8 mouse cellular contexts compared by ENCODE assay signal in genomic region chr2:25263623-25264285, GRCm38 (mm10). TPM values are rescaled to one million over a fixed set of nuclear protein-coding genes. Genes with fewer than 3 reads are reported as not detected.
DNase-seq lines count a peak whose midpoint lies in the region; ATAC-seq and TF ChIP-seq lines count a peak whose summit lies in the region.

No protein-coding gene starts in this region.

- H3K36me3 ChIP-seq in heart, embryonic 14.5 days (ENCODE audit: control insufficient read depth, insufficient read depth, low read length): peaks cover 8% of the 10 kb centered on the region; the same call in 1 of the 2 replicates
- H3K36me3 ChIP-seq in ES-Bruce4 (ENCODE audit: control insufficient read depth, insufficient read depth, low read length, poor library complexity, severe bottlenecking): no peaks in the 10 kb centered on the region
- H3K36me3 ChIP-seq in forebrain, embryonic 10.5 days (replicated peaks): peaks cover 3% of the 10 kb centered on the region
- peaks cover 7% of the 10 kb centered on the region for H3K36me3 ChIP-seq in liver, embryonic 13.5 days

- H3K9ac ChIP-seq in heart, embryonic 14.5 days (ENCODE audit: low read length): peak overlapping the region; percentile 72
- peak overlapping the region; percentile 77 for H3K9ac ChIP-seq in ES-Bruce4 (ENCODE audit: low read depth, poor library complexity, severe bottlenecking)
- H3K9ac ChIP-seq in liver, embryonic 13.5 days: peak overlapping the region; percentile 87

- peaks cover 26 to 33% of the 10 kb centered on the region in 2 experiments for H3K4me1 ChIP-seq in heart, embryonic 14.5 days (ENCODE audit: control insufficient read depth in 2 of 2, insufficient read depth in 2 of 2, low read length in 2 of 2)
- peaks cover 5% of the 10 kb centered on the region for H3K4me1 ChIP-seq in ES-Bruce4 (ENCODE audit: control insufficient read depth, insufficient read depth, low read length)
- peaks cover 56% of the 10 kb centered on the region for H3K4me1 ChIP-seq in forebrain, embryonic 10.5 days
- peaks cover 70% of the 10 kb centered on the region for H3K4me1 ChIP-seq in liver, embryonic 13.5 days (replicated peaks)

- 24% methylated on average over 12 of the region's 12 CpGs for WGBS in heart, embryonic 14.5 days
- WGBS in forebrain, embryonic 10.5 days: 20% methylated on average over 12 of the region's 12 CpGs
- 31% methylated on average over 12 of the region's 12 CpGs for WGBS in liver, embryonic 13.5 days (ENCODE audit: insufficient replicate concordance)

- ATAC-seq in heart, embryonic 14.5 days (ENCODE audit: insufficient number of reproducible peaks, insufficient read depth, low FRiP score, low read depth): no peak
- ATAC-seq in liver, embryonic 13.5 days (ENCODE audit: low read depth): no peak

- TF ChIP-seq POLR2A in ES-Bruce4 (IDR thresholded peaks at IDR 0.05; ENCODE audit: insufficient read depth, low read length): no peak

- DNase-seq in heart, adult 9 months (ENCODE audit: low spot score in 2 of 2): no peak
- DNase-seq in forebrain, embryonic 10.5 days (ENCODE audit: extremely low spot score, low spot score): no peak
- no peak for DNase-seq in liver, embryonic 13.5 days
- DNase-seq in B cell, adult 2 months: no peak
- DNase-seq in layer of hippocampus, adult 9-11 months: no peak
- no peak for DNase-seq in layer of hippocampus, postnatal 14 days (ENCODE audit: low spot score in 2 of 2)

- TF ChIP-seq CTCF in ES-Bruce4 (IDR thresholded peaks at IDR 0.05; ENCODE audit: low read depth, low read length): no peak

- H3K27ac ChIP-seq in heart, embryonic 14.5 days (replicated peaks in 1 of 2; ENCODE audit: control insufficient read depth in 1 of 2, insufficient read depth in 1 of 2, low read depth in 2 of 2, low read length in 2 of 2): no peak overlapping the region
- no peak overlapping the region for H3K27ac ChIP-seq in ES-Bruce4 (ENCODE audit: insufficient read depth, low read length)
- H3K27ac ChIP-seq in forebrain, embryonic 10.5 days: no peak overlapping the region
- H3K27ac ChIP-seq in liver, embryonic 13.5 days: peak overlapping the region; percentile 71; the same call in 1 of the 2 replicates

- H3K9me3 ChIP-seq in heart, embryonic 14.5 days (ENCODE audit: control insufficient read depth, low read length): no peaks in the 10 kb centered on the region
- H3K9me3 ChIP-seq in ES-Bruce4 (replicated peaks; ENCODE audit: control insufficient read depth, insufficient read depth, low read length, poor library complexity, severe bottlenecking): no peaks in the 10 kb centered on the region
- no peaks in the 10 kb centered on the region for H3K9me3 ChIP-seq in forebrain, embryonic 10.5 days
- H3K9me3 ChIP-seq in liver, embryonic 13.5 days (replicated peaks): no peaks in the 10 kb centered on the region

- peak overlapping the region; percentile 97 for H3K4me2 ChIP-seq in heart, embryonic 14.5 days (ENCODE audit: low read length)
- peak overlapping the region; percentile 99 for H3K4me2 ChIP-seq in liver, embryonic 13.5 days

- H3K27me3 ChIP-seq in heart, embryonic 14.5 days (ENCODE audit: control insufficient read depth, insufficient read depth, low read length): peaks cover 8% of the 10 kb centered on the region
- H3K27me3 ChIP-seq in ES-Bruce4 (ENCODE audit: control insufficient read depth, insufficient read depth, low read length, poor library complexity, severe bottlenecking): no peaks in the 10 kb centered on the region
- H3K27me3 ChIP-seq in forebrain, embryonic 10.5 days (ENCODE audit: poor library complexity, severe bottlenecking): peaks cover 24% of the 10 kb centered on the region
- 0 out of 2 replicates have a peak, but pooled peaks cover 10% of the 10 kb centered on the region for H3K27me3 ChIP-seq in liver, embryonic 13.5 days

- peak overlapping the region; percentile 62 to 70 for H3K4me3 ChIP-seq in heart, embryonic 14.5 days (ENCODE audit: control insufficient read depth in 1 of 2, insufficient read depth in 1 of 2, low read depth in 1 of 2, low read length in 2 of 2)
- peak overlapping the region; percentile 78 for H3K4me3 ChIP-seq in ES-Bruce4 (ENCODE audit: low read depth, low read length)
- H3K4me3 ChIP-seq in forebrain, embryonic 10.5 days: peak overlapping the region; percentile 83
- peak overlapping the region; percentile 87 for H3K4me3 ChIP-seq in liver, embryonic 13.5 days (replicated peaks)

- no peak for TF ChIP-seq EP300 in ES-Bruce4 (IDR thresholded peaks at IDR 0.05; ENCODE audit: insufficient read depth, low read depth, low read length)

RNA-seq across cellular contexts. Expression of gene Tprn, which starts 1.3 kb away (rescaled TPM):
- 2.3 and 3.1 TPM in 2 replicates for polyA plus RNA-seq in heart, embryonic 14.5 days (2014; fragmentation: Nextera tagmentation; extraction: Ambion mirVana)
- 12.3 and 16.9 TPM in 2 replicates for polyA plus RNA-seq in ES-Bruce4 (2011; ENCODE audit: insufficient read depth, insufficient read length, low read depth, missing spikeins)
- 6.5 and 8.3 TPM in 2 replicates for polyA plus RNA-seq in forebrain, embryonic 10.5 days (2016; fragmentation: Nextera tagmentation; extraction: Ambion mirVana)
- polyA plus RNA-seq in liver, embryonic 13.5 days (2015; fragmentation: Nextera tagmentation; extraction: Ambion mirVana): 5.6 and 6.1 TPM in 2 replicates
- total RNA-seq in layer of hippocampus, postnatal 14 days (2021): 10 to 100 TPM; 21.1 to 23.2 TPM

RNA-seq across cellular contexts. Expression of gene Ssna1, which starts 8.5 kb away (rescaled TPM):
- polyA plus RNA-seq in heart, embryonic 14.5 days (2014; fragmentation: Nextera tagmentation; extraction: Ambion mirVana): 150 and 163 TPM in 2 replicates
- polyA plus RNA-seq in ES-Bruce4 (2011; ENCODE audit: insufficient read depth, insufficient read length, low read depth, missing spikeins): 47.4 and 49.1 TPM in 2 replicates
- 231 and 247 TPM in 2 replicates for polyA plus RNA-seq in forebrain, embryonic 10.5 days (2016; fragmentation: Nextera tagmentation; extraction: Ambion mirVana)
- 158 and 162 TPM in 2 replicates for polyA plus RNA-seq in liver, embryonic 13.5 days (2015; fragmentation: Nextera tagmentation; extraction: Ambion mirVana)
- 10 to 100 TPM; 69.1 to 70.1 TPM for total RNA-seq in layer of hippocampus, postnatal 14 days (2021)

RNA-seq across cellular contexts. Expression of gene Tmem203, which starts 8.5 kb away (rescaled TPM):
- 12.3 and 16.3 TPM in 2 replicates for polyA plus RNA-seq in heart, embryonic 14.5 days (2014; fragmentation: Nextera tagmentation; extraction: Ambion mirVana)
- 7.6 and 7.7 TPM in 2 replicates for polyA plus RNA-seq in ES-Bruce4 (2011; ENCODE audit: insufficient read depth, insufficient read length, low read depth, missing spikeins)
- polyA plus RNA-seq in forebrain, embryonic 10.5 days (2016; fragmentation: Nextera tagmentation; extraction: Ambion mirVana): 15.9 and 17.9 TPM in 2 replicates
- polyA plus RNA-seq in liver, embryonic 13.5 days (2015; fragmentation: Nextera tagmentation; extraction: Ambion mirVana): 13.5 and 14.7 TPM in 2 replicates
- 10 to 100 TPM; 34.3 to 38.0 TPM for total RNA-seq in layer of hippocampus, postnatal 14 days (2021)

RNA-seq across cellular contexts. Expression of gene Anapc2, which starts 8.5 kb away (rescaled TPM):
- 70.2 and 71.3 TPM in 2 replicates for polyA plus RNA-seq in heart, embryonic 14.5 days (2014; fragmentation: Nextera tagmentation; extraction: Ambion mirVana)
- 72.4 and 76.0 TPM in 2 replicates for polyA plus RNA-seq in ES-Bruce4 (2011; ENCODE audit: insufficient read depth, insufficient read length, low read depth, missing spikeins)
- 136 and 142 TPM in 2 replicates for polyA plus RNA-seq in forebrain, embryonic 10.5 days (2016; fragmentation: Nextera tagmentation; extraction: Ambion mirVana)
- 50.5 and 51.0 TPM in 2 replicates for polyA plus RNA-seq in liver, embryonic 13.5 days (2015; fragmentation: Nextera tagmentation; extraction: Ambion mirVana)
- 10 to 100 TPM; 66.6 to 72.1 TPM for total RNA-seq in layer of hippocampus, postnatal 14 days (2021)

RNA-seq across cellular contexts. Expression of gene AL732309.1, which starts 17.1 kb away (rescaled TPM):
- polyA plus RNA-seq in heart, embryonic 14.5 days (2014; fragmentation: Nextera tagmentation; extraction: Ambion mirVana): 1.8 and 2.4 TPM in 2 replicates
- polyA plus RNA-seq in ES-Bruce4 (2011; ENCODE audit: insufficient read depth, insufficient read length, low read depth, missing spikeins): not detected in 2 replicates
- polyA plus RNA-seq in forebrain, embryonic 10.5 days (2016; fragmentation: Nextera tagmentation; extraction: Ambion mirVana): 6.9 and 7.0 TPM in 2 replicates
- 2.1 and 2.7 TPM in 2 replicates for polyA plus RNA-seq in liver, embryonic 13.5 days (2015; fragmentation: Nextera tagmentation; extraction: Ambion mirVana)
- 1 to 10 TPM; 3.6 to 3.7 TPM for total RNA-seq in layer of hippocampus, postnatal 14 days (2021)
